Mouse (Mus musculus): ENCODE measurements at regions not wholly inside any gene's neighbourhood (a gene's known extent, or its start where the extent isn't known, plus 50 kb on each side); places are given as distances from the start of the nearest gene placed in this dataset.

- TF ChIP-seq CHD2 (IDR thresholded peaks at IDR 0.05; ENCODE audit: low read depth, low read length) = no peak
- no peak for TF ChIP-seq ZNF384 (IDR thresholded peaks at IDR 0.05; ENCODE audit: low read depth, low read length)
- no peak for TF ChIP-seq HCFC1 (IDR thresholded peaks at IDR 0.05; ENCODE audit: borderline replicate concordance, insufficient read depth, low read length)
- no peak for TF ChIP-seq MAFK (IDR thresholded peaks at IDR 0.05; ENCODE audit: insufficient read depth, low read depth, low read length)
Measured at GRCm38 (mm10) chr15:27328441-27328840, 138.0 kb upstream of the Ank start.
